Mouse (Mus musculus) urinary bladder, adult 2 months (tissue): ENCODE results near the gene Ttc39b. TPM values are rescaled to one million over a fixed set of nuclear protein-coding genes. Genes with fewer than 3 reads are reported as not detected.

Source experiments
- DNase-seq: peaks from one replicate; pipeline ENCODE4 v3.0.0; 2022; ENCODE audit warnings: low spot score
- polyA plus RNA-seq: library from polyadenylated mRNA; depleted of rRNA; stranded (reverse); fragments of >200 nt; gene quantifications from 2 replicates; pipeline ENCODE4 v1.2.3, GENCODE M21; 2012; rRNA removed

Ttc39b gene
- polyA plus RNA-seq, 1 experiment: 6.2 TPM

DNA sequence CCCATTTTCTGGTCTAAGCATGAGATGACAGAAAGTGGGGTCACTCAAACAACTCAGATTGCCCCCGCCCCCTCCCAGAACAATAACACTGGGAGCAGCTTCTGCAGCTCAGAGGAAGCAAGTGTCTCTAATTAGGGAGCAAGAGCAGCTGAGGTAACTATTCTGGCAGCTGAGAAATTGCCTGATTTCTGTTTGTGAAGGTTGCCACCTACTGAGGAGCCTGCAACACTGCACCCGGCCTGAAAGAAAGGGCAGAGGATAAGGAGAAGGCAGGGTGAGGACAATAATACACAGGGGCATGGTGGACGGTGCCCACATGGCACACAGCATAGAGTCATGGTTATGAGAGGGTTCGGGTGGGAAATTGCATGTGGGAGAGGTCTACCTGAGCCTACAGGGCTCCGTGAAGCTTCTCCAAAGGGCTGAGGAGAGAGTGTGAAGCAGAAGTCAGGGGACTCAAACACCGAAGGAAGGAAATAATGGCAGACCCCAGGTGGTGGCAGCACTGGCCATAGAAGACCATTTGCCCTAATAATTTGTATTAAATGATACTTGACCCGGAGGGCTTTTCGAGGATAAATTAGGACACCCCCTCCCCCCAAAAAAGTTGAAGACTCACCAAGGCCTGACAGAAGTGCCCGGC lies 140.6 kb downstream of the Ttc39b start:
- no peak for DNase-seq

DNA sequence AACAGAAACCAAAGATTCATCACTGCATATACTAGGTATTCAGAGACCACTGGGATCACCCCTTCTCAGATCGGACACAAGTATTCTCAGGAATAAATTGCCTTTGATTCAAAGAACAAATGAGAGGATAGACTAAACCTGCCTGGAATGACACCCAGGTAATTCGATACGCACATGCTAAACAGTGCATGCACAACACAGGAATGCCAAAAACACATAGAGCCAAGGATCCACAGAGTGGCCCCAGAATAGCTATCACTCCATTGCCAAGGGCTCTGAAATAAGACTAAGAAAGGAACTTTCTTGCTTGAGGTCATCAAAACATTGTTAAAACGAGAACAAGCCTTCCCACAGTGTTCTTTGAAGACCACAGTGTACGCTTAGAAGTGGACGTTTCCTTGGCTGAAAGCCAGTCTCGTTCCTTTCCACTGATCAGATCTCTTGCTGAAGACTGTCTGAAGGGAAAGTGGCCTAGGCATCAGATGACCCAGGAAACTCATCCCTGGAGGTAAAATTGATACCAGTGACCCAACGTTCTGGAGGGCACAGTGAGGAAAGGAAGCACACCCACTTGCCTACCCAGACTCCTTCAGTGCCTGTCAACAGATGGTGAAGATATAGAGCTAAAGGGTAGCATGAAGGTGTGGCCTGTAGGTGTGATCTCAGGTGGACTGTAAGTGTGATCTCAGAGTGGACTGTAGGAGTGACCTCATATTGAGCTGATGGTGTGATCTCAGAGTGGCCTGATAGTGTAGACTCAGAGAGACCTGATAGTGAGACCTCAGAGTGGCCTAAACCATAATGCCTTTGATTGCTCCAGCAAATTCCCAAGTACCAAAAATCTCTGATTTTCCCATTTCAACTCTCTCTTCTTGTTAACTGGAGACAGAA lies 141.6 kb downstream of the Ttc39b start:
- no peak for DNase-seq

DNA sequence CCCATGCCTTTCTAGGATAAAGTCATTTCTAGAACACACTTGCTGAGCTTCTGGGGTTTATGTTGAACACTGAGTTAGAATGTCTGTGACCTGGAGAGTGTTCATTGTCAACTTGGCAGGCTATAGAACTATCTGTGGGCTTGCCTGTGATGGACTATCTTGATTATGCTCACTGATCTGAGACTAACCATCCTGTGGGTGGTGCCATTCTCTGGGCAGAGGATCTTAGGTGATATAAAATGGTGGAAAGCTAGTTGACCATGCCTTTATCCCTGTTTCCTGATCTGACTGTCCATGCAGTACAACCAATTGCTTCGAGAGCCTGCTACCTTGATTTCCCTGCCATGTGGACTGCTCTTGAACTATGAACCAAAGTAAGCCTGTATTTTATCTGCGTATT lies 146.6 kb downstream of the Ttc39b start:
- no peak for DNase-seq

DNA sequence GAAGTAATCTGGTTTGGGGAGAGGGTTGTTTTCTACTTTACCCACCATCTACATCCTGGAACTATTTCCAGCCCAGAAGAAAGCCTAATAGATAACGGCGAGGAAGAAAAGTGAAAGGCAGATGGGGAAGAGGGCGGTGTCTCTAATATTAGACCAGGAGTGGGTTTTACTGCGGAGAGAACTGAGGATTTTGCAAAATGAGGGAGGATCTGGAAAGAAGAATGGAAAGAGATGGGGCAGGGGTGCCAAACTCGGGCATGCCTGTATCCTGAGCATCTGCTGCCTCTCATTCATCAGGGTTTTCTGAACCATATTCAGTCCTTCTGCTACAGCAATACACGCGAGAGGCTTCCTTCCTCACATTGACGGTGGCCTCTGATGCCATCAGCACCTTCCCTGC lies 149.1 kb downstream of the Ttc39b start:
- DNase-seq: no peak

DNA sequence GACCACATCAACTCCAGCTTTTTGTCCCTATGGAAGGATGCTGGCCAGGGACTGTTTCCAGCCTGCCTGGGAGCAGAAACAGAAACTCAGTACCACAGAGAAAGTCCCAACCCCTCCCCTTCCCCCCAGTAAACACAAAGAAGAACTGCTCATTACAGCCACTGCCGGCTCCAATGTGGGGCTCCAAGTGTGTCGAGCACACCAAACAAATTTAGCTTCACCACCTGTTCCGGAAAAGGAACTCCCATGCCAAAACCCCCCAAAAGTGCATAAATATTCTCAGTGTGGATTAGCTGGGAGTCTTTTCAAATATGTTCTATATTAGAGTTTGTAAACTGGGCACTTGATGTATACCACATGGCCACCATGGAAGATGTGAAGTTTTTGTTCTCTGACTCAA lies 151.8 kb downstream of the Ttc39b start:
- DNase-seq: no peak

DNA sequence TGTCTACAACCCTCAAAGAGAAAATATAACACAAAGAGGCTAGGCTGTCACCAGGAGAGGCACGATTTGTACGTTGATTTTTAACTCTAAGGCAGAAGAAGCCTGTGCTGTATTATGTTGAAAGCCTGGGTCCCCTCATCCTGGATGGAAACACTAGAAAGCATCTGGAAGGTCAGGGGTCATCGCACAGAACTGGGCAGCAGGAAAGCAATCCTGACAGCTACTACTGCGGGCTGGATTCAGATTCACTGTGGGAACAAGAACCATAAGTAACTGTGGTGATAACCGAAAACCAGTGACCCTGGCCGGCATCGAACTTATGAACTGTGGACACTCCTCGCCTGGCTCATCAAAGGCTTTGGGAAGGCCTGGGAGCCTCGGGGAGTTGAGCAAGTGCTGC lies 153.3 kb downstream of the Ttc39b start:
- no peak for DNase-seq

Other genes starting within 250 kb of the Ttc39b start
- gene Snapc3, start 93.5 kb upstream of the Ttc39b start, polyA plus RNA-seq: 22.6 and 30.0 TPM in 2 replicates
- 35.9 and 39.4 TPM in 2 replicates for gene Psip1, start 162.2 kb upstream of the Ttc39b start, polyA plus RNA-seq
- 2.9 TPM in 2 replicates for gene Ccdc171, start 201.3 kb upstream of the Ttc39b start, polyA plus RNA-seq